Mouse (Mus musculus) limb, embryonic 11.5 days (tissue): ENCODE data around the gene Mfrp. TPM values are rescaled to one million over a fixed set of nuclear protein-coding genes. Genes with fewer than 3 reads are reported as not detected.

Source experiments
- ATAC-seq: fragments of 200-750 bp; cut with Nextera tagmentation; 2 replicates; pipeline ENCODE4 v1.8.0; 2017; ENCODE audit warnings: low read depth; ENCODE audit not compliant: insufficient number of reproducible peaks, low FRiP score, low TSS enrichment
- DNase-seq: peaks from one replicate; pipeline ENCODE4 v3.0.0-alpha.2; 2015; ENCODE audit warnings: low spot score
- H3K27ac ChIP-seq: fragments of 300-500 bp; sonication (generic); replicated peaks from 2 replicates; pipeline ENCODE4 v1.5.1; 2014; ENCODE audit warnings: low read depth, mild to moderate bottlenecking, low read length
- H3K27me3 ChIP-seq: fragments of 300-500 bp; sonication (generic); 2 replicates; pipeline ENCODE4 v1.6.1; 2014; ENCODE audit warnings: mild to moderate bottlenecking, low read length, mixed read lengths; ENCODE audit not compliant: control insufficient read depth, insufficient read depth
- H3K36me3 ChIP-seq: fragments of 300-500 bp; sonication (generic); 2 replicates; pipeline ENCODE4 v1.6.1; 2014; ENCODE audit warnings: mild to moderate bottlenecking, low read length, moderate library complexity, mixed read lengths; ENCODE audit not compliant: control insufficient read depth, insufficient read depth
- H3K4me1 ChIP-seq: fragments of 300-500 bp; sonication (generic); 2 replicates; pipeline ENCODE4 v1.6.1; 2014; ENCODE audit warnings: low read length, mixed read lengths; ENCODE audit not compliant: control insufficient read depth, insufficient read depth
- H3K4me2 ChIP-seq: fragments of 300-500 bp; sonication (generic); 2 replicates; pipeline ENCODE4 v1.6.1; 2014; ENCODE audit warnings: low read depth, mild to moderate bottlenecking, moderate library complexity; ENCODE audit not compliant: severe bottlenecking
- H3K4me3 ChIP-seq: fragments of 300-500 bp; sonication (generic); 2 replicates; pipeline ENCODE4 v1.5.1; 2014; ENCODE audit warnings: low read depth, low read length
- H3K9ac ChIP-seq: fragments of 300-500 bp; sonication (generic); 2 replicates; pipeline ENCODE4 v1.6.1; 2014; ENCODE audit warnings: mild to moderate bottlenecking, low read length
- H3K9me3 ChIP-seq: fragments of 300-500 bp; sonication (generic); 2 replicates; pipeline ENCODE4 v1.6.1; 2016; ENCODE audit warnings: low read length; ENCODE audit not compliant: control insufficient read depth
- WGBS: fragments of 180-500 bp; shearing (Covaris S2); extraction: QIAGEN DNeasy Blood & Tissue Kit; methylation state at CpG from one replicate; pipeline ENCODE4 v1.1.7; 2014; 5-methylcytosine and 5-hydroxymethylcytosine counted together
- polyA plus RNA-seq: library from polyadenylated mRNA; unstranded; fragments of >200 nt; fragmentation: Nextera tagmentation; extraction: Ambion mirVana; gene quantifications from 2 replicates; pipeline ENCODE4 v1.2.1, GENCODE M21; 2014

The Mfrp gene
- polyA plus RNA-seq, 1 experiment from 2014 or later, result 0.13 TPM

- no peaks in the 10 kb centered on the region for H3K36me3 ChIP-seq
- no peaks in the 10 kb centered on the region for H3K27me3 ChIP-seq
- no peak overlapping the region for H3K9ac ChIP-seq
- no peak for ATAC-seq
- peaks cover 17% of the 10 kb centered on the region for H3K4me1 ChIP-seq
- WGBS, result 10% methylated on average over 7 of the region's 7 CpGs
- no peak overlapping the region for H3K4me3 ChIP-seq
- H3K9me3 ChIP-seq, result no peaks in the 10 kb centered on the region
- no peak for DNase-seq
- no peak overlapping the region for H3K27ac ChIP-seq
- no peak overlapping the region for H3K4me2 ChIP-seq
Measured at GRCm38 (mm10) chr9:44069252-44069651, 32.3 kb upstream of the Mfrp start.

- 62% methylated on average over 14 of the region's 14 CpGs for WGBS
- no peak overlapping the region for H3K4me3 ChIP-seq
- no peaks in the 10 kb centered on the region for H3K36me3 ChIP-seq
- H3K27me3 ChIP-seq, result no peaks in the 10 kb centered on the region
- H3K9ac ChIP-seq, result no peak overlapping the region
- no peak for DNase-seq
- H3K9me3 ChIP-seq, result no peaks in the 10 kb centered on the region
- H3K4me1 ChIP-seq, result peaks cover 17% of the 10 kb centered on the region
- no peak overlapping the region for H3K4me2 ChIP-seq
- H3K27ac ChIP-seq, result no peak overlapping the region
- no peak for ATAC-seq
Measured at GRCm38 (mm10) chr9:44070113-44070843, 31.3 kb upstream of the Mfrp start.

GRCm38 (mm10) chr9:44070844-44071231 is 30.7 kb upstream of the Mfrp start:
- Histone ChIP-seq H3K27ac (no peak overlapping the region), H3K4me2 (no peak overlapping the region), H3K4me1 (peaks cover 17% of the 10 kb centered on the region), H3K27me3 (no peaks in the 10 kb centered on the region), H3K9me3 (no peaks in the 10 kb centered on the region), H3K9ac (no peak overlapping the region), H3K4me3 (no peak overlapping the region), H3K36me3 (no peaks in the 10 kb centered on the region)
- WGBS, result 30% methylated on average over 8 of the region's 8 CpGs
- ATAC-seq, result no peak
- DNase-seq, result no peak

GRCm38 (mm10) chr9:44071914-44072598 is 29.5 kb upstream of the Mfrp start:
- no peak for ATAC-seq
- no peak overlapping the region for H3K9ac ChIP-seq

GRCm38 (mm10) chr9:44072599-44072915 is 29.0 kb upstream of the Mfrp start:
- peaks cover 17% of the 10 kb centered on the region for H3K4me1 ChIP-seq
- DNase-seq (no peak), ATAC-seq (no peak)
- no peak overlapping the region for H3K4me3 ChIP-seq
- no peaks in the 10 kb centered on the region for H3K36me3 ChIP-seq
- H3K27ac ChIP-seq, result no peak overlapping the region
- H3K9ac ChIP-seq, result no peak overlapping the region
- H3K4me2 ChIP-seq, result no peak overlapping the region
- no peaks in the 10 kb centered on the region for H3K9me3 ChIP-seq
- no peaks in the 10 kb centered on the region for H3K27me3 ChIP-seq
- WGBS, result 23% methylated on average over 4 of the region's 4 CpGs

More at GRCm38 (mm10) chr9:44071914-44072598, 29.5 kb upstream of the Mfrp start:
- H3K4me3 ChIP-seq, result no peak overlapping the region
- 47% methylated on average over 11 of the region's 11 CpGs for WGBS
- no peak overlapping the region for H3K27ac ChIP-seq
- no peaks in the 10 kb centered on the region for H3K36me3 ChIP-seq
- no peaks in the 10 kb centered on the region for H3K9me3 ChIP-seq
- H3K27me3 ChIP-seq, result no peaks in the 10 kb centered on the region
- no peak overlapping the region for H3K4me2 ChIP-seq
- peak; percentile 38 for DNase-seq
- peaks cover 17% of the 10 kb centered on the region for H3K4me1 ChIP-seq

GRCm38 (mm10) chr9:44073115-44073514 is 28.4 kb upstream of the Mfrp start:
- no peak for DNase-seq
- peaks cover 17% of the 10 kb centered on the region for H3K4me1 ChIP-seq
- 64% methylated on average over 5 of the region's 5 CpGs for WGBS
- no peaks in the 10 kb centered on the region for H3K9me3 ChIP-seq
- H3K36me3 ChIP-seq, result no peaks in the 10 kb centered on the region
- no peaks in the 10 kb centered on the region for H3K27me3 ChIP-seq
- H3K4me3 ChIP-seq, result no peak overlapping the region
- no peak overlapping the region for H3K4me2 ChIP-seq
- ATAC-seq, result no peak
- H3K27ac ChIP-seq, result no peak overlapping the region
- no peak overlapping the region for H3K9ac ChIP-seq

- H3K4me1 ChIP-seq, result peaks cover 22% of the 10 kb centered on the region
- no peak overlapping the region for H3K4me3 ChIP-seq
- H3K9ac ChIP-seq, result no peak overlapping the region
- H3K27ac ChIP-seq, result no peak overlapping the region
- H3K36me3 ChIP-seq, result no peaks in the 10 kb centered on the region
- no peaks in the 10 kb centered on the region for H3K9me3 ChIP-seq
- H3K27me3 ChIP-seq, result no peaks in the 10 kb centered on the region
- WGBS, result 62% methylated on average over 9 of the region's 9 CpGs
- H3K4me2 ChIP-seq, result no peak overlapping the region
- no peak for ATAC-seq
- DNase-seq, result peak; percentile 53
Measured at GRCm38 (mm10) chr9:44074395-44075275, 26.9 kb upstream of the Mfrp start.

- Histone ChIP-seq H3K27ac (no peak overlapping the region), H3K36me3 (no peaks in the 10 kb centered on the region), H3K9ac (no peak overlapping the region), H3K9me3 (no peaks in the 10 kb centered on the region), H3K27me3 (no peaks in the 10 kb centered on the region), H3K4me3 (no peak overlapping the region), H3K4me1 (peaks cover 20% of the 10 kb centered on the region), H3K4me2 (no peak overlapping the region)
- no peak for ATAC-seq
- no peak for DNase-seq
- WGBS, result 70% methylated on average over 24 of the region's 24 CpGs
Measured at GRCm38 (mm10) chr9:44075276-44075995, 26.1 kb upstream of the Mfrp start.
